Mouse (Mus musculus): ENCODE results near the gene Fam189b. TPM values are rescaled to one million over a fixed set of nuclear protein-coding genes. Genes with fewer than 3 reads are reported as not detected.
A peak's percentile ranks its signal among the peaks of the same experiment; 100 is the strongest.

Fam189b gene
- total RNA-seq, 2 experiments from 2014 or later, result 61.6 to 64.9 TPM

GRCm38 (mm10) chr3:89164506-89165267 is 18.3 kb upstream of the Fam189b start, which contains the start of gene Clk2:
Gene Clk2, plus strand, starts transcription at chr3:89164795.
- intact Hi-C loops (cut with DNase I), result loop anchor here (2.0 kb wide), 1 partner anchor 74 kb away; no protein-coding TSS in a partner anchor
- peak; percentile 92 to 95 for DNase-seq (ENCODE audit: low spot score in 2 of 2)

- intact Hi-C loops (cut with DNase I), result loop anchor here (2.0 kb wide), 1 partner anchor 75 kb away; no protein-coding TSS in a partner anchor
- no peak for DNase-seq (ENCODE audit: low spot score in 2 of 2)
These were observed 17.6 kb upstream of the Fam189b start for GRCm38 (mm10) chr3:89165268-89165870.

- intact Hi-C loops (cut with DNase I), result no loop called here
- DNase-seq (ENCODE audit: low spot score in 2 of 2), result no peak
These were observed 16.0 kb upstream of the Fam189b start for GRCm38 (mm10) chr3:89166945-89167344.

GRCm38 (mm10) chr3:89174844-89175243 is 8.1 kb upstream of the Fam189b start:
- no peak for DNase-seq (ENCODE audit: low spot score in 2 of 2)
- intact Hi-C loops (cut with DNase I), result no loop called here

- DNase-seq (ENCODE audit: low spot score in 2 of 2), result no peak
- intact Hi-C loops (cut with DNase I), result no loop called here
These were observed 7.4 kb upstream of the Fam189b start for GRCm38 (mm10) chr3:89175544-89175943.

- no peak for DNase-seq (ENCODE audit: low spot score in 2 of 2)
- intact Hi-C loops (cut with DNase I), result no loop called here
These were observed 6.5 kb upstream of the Fam189b start for GRCm38 (mm10) chr3:89176421-89176820.

GRCm38 (mm10) chr3:89177242-89178106 is 5.5 kb upstream of the Fam189b start, which contains the start of gene Scamp3:
Gene Scamp3, plus strand, starts transcription at chr3:89177473.
- DNase-seq (ENCODE audit: low spot score in 2 of 2), result peak; percentile 89 to 98
- intact Hi-C loops (cut with DNase I), result no loop called here

- intact Hi-C loops (cut with DNase I), result no loop called here
- DNase-seq (ENCODE audit: low spot score in 2 of 2), result no peak
These were observed 4.9 kb upstream of the Fam189b start for GRCm38 (mm10) chr3:89178107-89178385.

GRCm38 (mm10) chr3:89179056-89179455 is 3.9 kb upstream of the Fam189b start:
- intact Hi-C loops (cut with DNase I), result no loop called here
- DNase-seq (ENCODE audit: low spot score in 2 of 2), result no peak

- no peak for DNase-seq (ENCODE audit: low spot score in 2 of 2)
- intact Hi-C loops (cut with DNase I), result no loop called here
These were observed 1.0 kb upstream of the Fam189b start for GRCm38 (mm10) chr3:89181749-89182500.

- DNase-seq (ENCODE audit: low spot score in 2 of 2), result no peak
- intact Hi-C loops (cut with DNase I), result no loop called here
These were observed 349 bp upstream of the Fam189b start for GRCm38 (mm10) chr3:89182531-89183057.

GRCm38 (mm10) chr3:89183959-89184315 is 994 bp downstream of the Fam189b start:
- intact Hi-C loops (cut with DNase I), result no loop called here
- no peak for DNase-seq (ENCODE audit: low spot score in 2 of 2)

GRCm38 (mm10) chr3:89187197-89187596 is 4.3 kb downstream of the Fam189b start:
- DNase-seq (ENCODE audit: low spot score in 2 of 2), result no peak
- intact Hi-C loops (cut with DNase I), result no loop called here

GRCm38 (mm10) chr3:89187690-89188477 is 4.9 kb downstream of the Fam189b start:
- DNase-seq (ENCODE audit: low spot score in 2 of 2), result no peak
- intact Hi-C loops (cut with DNase I), result no loop called here

- intact Hi-C loops (cut with DNase I), result no loop called here
- DNase-seq (ENCODE audit: low spot score in 2 of 2), result no peak
These were observed 5.5 kb downstream of the Fam189b start for GRCm38 (mm10) chr3:89188478-89188875.

- intact Hi-C loops (cut with DNase I), result no loop called here
- DNase-seq (ENCODE audit: low spot score in 2 of 2), result no peak
These were observed 7.5 kb downstream of the Fam189b start for GRCm38 (mm10) chr3:89190436-89190835.

- no peak for DNase-seq (ENCODE audit: low spot score in 2 of 2)
- intact Hi-C loops (cut with DNase I), result no loop called here
These were observed 10.4 kb downstream of the Fam189b start for GRCm38 (mm10) chr3:89193351-89193750.

GRCm38 (mm10) chr3:89193853-89194252 is 10.9 kb downstream of the Fam189b start:
- intact Hi-C loops (cut with DNase I), result no loop called here
- DNase-seq (ENCODE audit: low spot score in 2 of 2), result no peak
